Mouse (Mus musculus) kidney, adult 2 months (tissue): ENCODE data around the gene Uhrf1.

Source experiments
- CTCF ChIP-seq: fragments of 200-500 bp; conservative IDR thresholded peaks from 2 replicates; pipeline ENCODE4 v1.5.1; 2011; ENCODE audit warnings: low read depth, mild to moderate bottlenecking, control low read depth, low read length, moderate library complexity, mixed read lengths; ENCODE audit not compliant: insufficient read depth, insufficient read length
- POLR2A ChIP-seq: fragments of 200-500 bp; IDR thresholded peaks from one replicate; pipeline ENCODE4 v1.6.1; 2011; ENCODE audit warnings: low read depth, low read length, control low read depth

- no peak for TF ChIP-seq CTCF
- TF ChIP-seq POLR2A, result no peak
Measured at GRCm38 (mm10) chr17:56292531-56293222, 10.4 kb upstream of the Uhrf1 start, which contains the start of gene Plin3.
